Mouse (Mus musculus) spleen, postnatal 14 days (tissue): ENCODE data around the gene Ank2.

Source experiments
- DNase-seq, 2 experiments: peaks; one replicate each; pipeline ENCODE4 v3.0.0; 2021 to 2022; ENCODE audit warnings: low spot score in 2 of 2

Ank2 gene

GRCm38 (mm10) chr3:127172697-127173096 lies 326.5 kb downstream of the Ank2 start:
- DNase-seq = no peak

- DNase-seq = no peak
These were observed 328.9 kb downstream of the Ank2 start for GRCm38 (mm10) chr3:127170246-127170645.

GRCm38 (mm10) chr3:127169114-127169513 lies 330.0 kb downstream of the Ank2 start:
- DNase-seq = no peak

DNA sequence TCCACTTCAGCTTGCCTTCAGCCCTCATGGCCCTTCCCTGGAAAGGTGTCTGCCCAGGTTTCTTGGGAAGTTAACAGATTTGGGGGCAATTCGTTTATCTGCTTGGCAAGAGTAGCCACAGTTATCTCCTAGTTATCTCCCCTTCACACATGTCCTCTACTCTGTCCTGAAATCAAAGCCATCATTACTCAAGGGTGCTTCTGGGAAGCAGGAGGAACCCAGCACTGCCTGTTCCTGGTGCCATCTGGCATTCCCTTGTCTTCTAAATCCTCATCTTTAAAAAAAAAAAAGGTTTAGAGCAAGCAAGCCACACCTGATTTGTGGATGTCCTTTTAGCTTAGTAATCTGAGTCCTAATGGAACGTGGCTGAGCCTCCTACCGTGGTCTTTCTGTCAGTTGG lies 335.4 kb downstream of the Ank2 start:
- DNase-seq = no peak

- no peak for DNase-seq
These were observed 337.0 kb downstream of the Ank2 start for GRCm38 (mm10) chr3:127161998-127162712.

DNA sequence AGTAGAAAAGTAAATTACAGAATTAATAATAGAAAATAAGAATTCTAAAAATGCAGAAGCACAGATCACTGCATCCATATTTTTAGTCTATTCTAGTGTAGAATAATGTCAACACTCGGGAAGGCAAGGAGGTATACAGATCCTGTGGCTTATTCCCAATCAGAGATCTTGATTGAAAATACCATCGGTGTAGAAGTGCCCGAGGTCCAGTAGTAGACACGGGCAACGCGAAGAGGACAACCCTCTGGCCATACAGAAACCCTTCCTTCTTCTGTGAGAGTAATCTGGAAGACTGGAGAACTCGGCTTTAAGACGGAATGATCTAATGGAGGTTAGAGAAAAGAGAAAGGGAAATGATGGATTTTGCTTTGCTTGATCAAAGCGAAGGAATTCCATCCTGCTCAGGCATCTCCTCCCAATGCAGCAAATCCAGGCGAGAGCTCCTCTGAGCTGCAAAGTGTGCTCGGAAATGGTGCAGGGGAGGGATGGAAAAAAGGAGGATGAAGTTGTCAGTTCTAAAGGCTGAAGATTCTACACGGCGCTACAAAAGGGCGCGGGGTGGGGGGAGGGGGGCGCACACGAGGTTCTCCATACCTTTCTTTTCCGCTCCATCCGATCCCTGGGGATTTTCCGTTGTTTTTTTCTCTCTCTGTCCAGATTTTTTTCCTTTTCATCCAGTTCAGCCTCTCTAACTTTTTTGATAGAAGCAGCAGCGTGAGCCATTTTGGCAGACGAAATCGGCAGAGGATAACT lies 337.9 kb downstream of the Ank2 start:
- DNase-seq = no peak

DNA sequence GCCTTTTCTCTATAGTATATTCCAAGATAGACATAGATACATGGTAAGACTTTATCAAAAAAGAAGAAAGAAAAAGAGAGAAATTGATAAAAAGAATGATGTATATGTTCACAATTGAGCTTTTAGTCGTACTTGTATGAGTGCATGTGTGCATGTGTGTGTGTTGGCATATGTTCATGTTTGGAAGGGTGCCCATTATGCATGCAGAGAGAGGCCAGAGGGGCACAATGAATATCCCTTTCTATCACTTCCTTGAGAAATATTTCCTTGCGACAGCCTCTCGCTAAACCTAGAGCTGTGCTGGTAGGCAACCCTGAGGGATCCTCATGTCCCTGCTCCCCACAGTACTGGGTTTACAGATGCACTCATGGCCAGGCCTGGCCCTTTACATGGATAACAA lies 341.4 kb downstream of the Ank2 start:
- DNase-seq = no peak

DNA sequence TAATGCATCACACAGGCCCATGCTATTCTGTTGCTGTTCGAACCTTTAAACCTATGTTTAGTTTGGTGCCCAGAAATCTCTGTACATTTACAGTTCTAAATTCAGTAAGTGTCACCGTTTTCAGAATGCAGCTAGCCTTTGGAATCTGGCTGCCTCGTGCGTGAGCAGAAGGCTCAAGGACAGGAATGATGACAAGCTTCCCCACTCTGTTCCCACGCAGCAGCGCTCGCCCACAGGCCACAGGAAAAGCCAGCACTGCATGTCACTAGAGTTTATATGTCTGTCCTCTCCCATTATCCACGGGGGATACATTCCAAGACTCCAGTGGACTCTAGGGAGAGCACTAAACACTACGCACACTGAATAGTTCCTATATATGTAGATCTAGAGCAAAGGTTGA lies 343.1 kb downstream of the Ank2 start:
- no peak for DNase-seq

- DNase-seq = no peak
These were observed 345.3 kb downstream of the Ank2 start for GRCm38 (mm10) chr3:127153861-127154260.

- no peak for DNase-seq
These were observed 345.7 kb downstream of the Ank2 start for GRCm38 (mm10) chr3:127153443-127153842.

GRCm38 (mm10) chr3:127148648-127149047 lies 350.5 kb downstream of the Ank2 start:
- no peak for DNase-seq

- DNase-seq = no peak
These were observed 358.6 kb downstream of the Ank2 start for GRCm38 (mm10) chr3:127140590-127140989.

DNA sequence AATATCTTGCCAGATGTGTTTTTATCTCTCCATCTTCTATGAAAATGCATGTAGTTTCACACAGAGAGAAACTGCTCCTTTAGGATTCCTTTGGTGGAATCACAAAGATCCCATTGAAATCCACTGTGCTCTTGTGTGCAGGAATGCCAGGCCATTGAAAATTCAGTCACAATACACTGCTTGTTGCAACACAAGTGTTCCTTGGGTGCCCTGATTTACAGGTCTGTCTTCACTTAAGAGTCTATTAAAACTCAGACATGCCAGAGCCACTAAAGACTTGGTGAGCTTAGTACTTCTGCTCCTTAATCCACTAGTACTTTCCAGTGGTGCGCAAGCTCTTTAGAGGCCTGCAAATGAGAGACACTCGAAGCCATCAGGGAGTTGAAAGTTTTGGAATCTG lies 359.5 kb downstream of the Ank2 start:
- no peak for DNase-seq

DNA sequence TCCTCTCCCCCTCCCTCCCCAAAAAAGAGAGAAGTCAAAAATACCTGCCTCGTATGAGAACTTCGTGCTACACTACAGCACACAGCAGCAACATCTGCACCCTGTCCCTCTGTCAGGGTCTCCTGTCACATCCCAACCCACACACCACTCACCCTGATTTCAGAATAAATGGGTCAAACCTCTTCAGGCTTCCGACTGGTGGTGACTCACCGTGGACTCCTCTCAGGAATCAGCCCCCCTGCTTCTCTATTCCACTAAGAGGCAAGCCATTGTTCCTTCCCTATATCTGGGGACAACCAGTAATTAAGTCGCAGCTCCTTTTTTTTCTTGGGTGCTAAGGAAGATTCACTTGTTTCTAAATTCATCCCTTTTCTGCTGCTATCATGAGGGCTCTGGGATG lies 361.6 kb downstream of the Ank2 start:
- DNase-seq = no peak

DNA sequence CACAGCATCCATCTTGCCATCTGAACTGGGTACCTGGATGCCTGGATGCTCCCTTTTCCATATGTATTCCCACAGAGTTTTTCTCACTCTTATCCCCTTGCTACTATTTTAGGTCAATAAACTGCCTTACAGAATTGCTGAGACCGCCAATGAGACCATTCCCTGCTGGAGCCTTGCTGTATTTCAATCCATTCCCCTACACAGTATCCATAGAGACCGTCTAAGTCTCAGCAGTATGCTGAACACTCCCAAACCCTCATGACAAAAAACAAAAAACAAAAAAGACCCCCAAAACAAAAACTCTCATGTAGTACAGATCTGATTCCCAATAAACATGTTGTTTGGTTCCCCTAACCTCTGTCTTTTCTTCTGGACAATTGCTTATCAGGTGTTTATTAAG lies 365.1 kb downstream of the Ank2 start:
- DNase-seq = no peak

- DNase-seq = no peak
These were observed 368.1 kb downstream of the Ank2 start for GRCm38 (mm10) chr3:127131048-127131447.

- no peak for DNase-seq
These were observed 368.9 kb downstream of the Ank2 start for GRCm38 (mm10) chr3:127130167-127130770.

DNA sequence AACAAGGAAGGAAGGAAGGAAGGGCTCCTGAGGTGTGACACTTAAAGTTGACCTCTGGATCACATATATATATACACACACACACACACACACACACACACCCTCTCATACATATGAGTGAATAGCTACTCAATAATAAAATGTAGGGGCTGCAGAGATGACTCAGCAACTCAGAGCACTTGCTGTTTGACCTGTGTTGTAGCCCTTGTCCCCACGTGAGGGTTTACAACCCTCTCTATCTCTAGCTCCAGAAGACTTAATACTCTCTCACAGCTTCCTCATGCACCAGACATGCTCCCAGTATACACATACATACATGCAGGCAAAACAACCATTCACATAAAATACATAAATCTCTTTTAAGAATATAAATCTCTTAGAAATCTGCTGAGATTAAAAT lies 369.4 kb downstream of the Ank2 start:
- DNase-seq = no peak

GRCm38 (mm10) chr3:127127611-127128010 lies 371.5 kb downstream of the Ank2 start:
- DNase-seq = no peak

GRCm38 (mm10) chr3:127126220-127126619 lies 372.9 kb downstream of the Ank2 start:
- DNase-seq = no peak

DNA sequence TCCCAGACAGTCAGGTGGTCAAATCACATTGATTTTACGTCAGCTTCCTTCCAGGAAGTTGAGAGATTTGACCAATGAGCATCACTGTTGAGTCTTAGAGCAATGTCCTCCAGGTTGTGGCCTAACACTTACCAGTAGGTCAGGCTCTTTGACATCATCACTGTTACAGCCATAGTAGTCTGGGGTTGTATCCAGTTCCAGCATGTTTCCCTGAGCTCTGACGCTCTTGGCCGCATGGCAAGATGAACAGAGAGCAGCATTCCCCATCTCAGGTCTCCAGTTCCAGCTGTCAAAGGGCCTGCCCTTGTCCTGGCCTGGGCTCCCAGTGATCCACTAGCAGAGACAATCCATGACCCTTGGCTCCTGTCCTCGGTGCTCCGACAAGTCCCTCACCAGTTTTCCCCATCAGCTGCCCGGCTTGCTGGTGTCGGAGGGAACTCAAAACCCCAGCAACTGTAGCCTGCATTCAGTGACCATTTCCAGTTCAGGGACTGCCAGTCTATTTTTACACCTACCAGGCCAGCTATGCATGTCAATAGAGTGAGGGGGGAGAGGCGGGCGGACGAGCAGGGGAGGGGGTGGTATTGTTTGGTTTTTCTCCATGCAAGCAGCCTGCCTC lies 374.7 kb downstream of the Ank2 start:
- no peak for DNase-seq

GRCm38 (mm10) chr3:127123376-127123775 lies 375.8 kb downstream of the Ank2 start:
- no peak for DNase-seq

DNA sequence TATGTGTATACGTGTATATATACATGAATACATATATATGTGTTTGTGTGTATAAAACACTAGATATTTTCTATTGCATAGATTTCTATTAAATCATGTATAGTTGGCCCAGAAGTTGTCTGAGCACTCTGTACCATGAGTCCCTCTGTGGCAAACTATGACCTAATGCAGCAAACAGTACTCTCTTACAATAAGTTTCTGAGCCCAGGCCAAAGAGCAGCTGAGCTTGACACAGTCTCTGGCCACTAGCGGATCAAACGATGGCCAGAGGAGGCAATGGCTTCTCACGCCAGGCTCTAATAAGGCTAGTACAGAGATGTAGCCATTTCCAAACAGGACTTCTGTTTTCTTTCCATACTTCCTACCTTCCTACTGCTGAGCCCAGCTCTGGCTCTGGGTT lies 380.4 kb downstream of the Ank2 start:
- DNase-seq = no peak
